Mouse (Mus musculus) ES-E14 (cell line): ENCODE measurements around the gene Pid1. TPM values are rescaled to one million over a fixed set of nuclear protein-coding genes. Genes with fewer than 3 reads are reported as not detected.

Experiments
- DNase-seq: peaks from one replicate; pipeline ENCODE4 v3.0.0-alpha.2; 2013; ENCODE audit warnings: low read depth, low spot score
- H3K27ac ChIP-seq: 2 replicates; pipeline ENCODE4 v1.5.1; 2012; ENCODE audit warnings: low read depth, mild to moderate bottlenecking, low read length, moderate library complexity, mixed read lengths; ENCODE audit not compliant: poor library complexity, insufficient read depth, severe bottlenecking
- H3K36me3 ChIP-seq: 2 replicates; pipeline ENCODE4 v1.6.1; 2012; ENCODE audit warnings: mild to moderate bottlenecking, low read length, moderate library complexity, mixed read lengths; ENCODE audit not compliant: control insufficient read depth, poor library complexity, insufficient read depth, severe bottlenecking
- H3K4me1 ChIP-seq, 2 experiments: fragments of 150-350 bp in 1 of 2; sonication (generic) in 1 of 2; 2 replicates each; pipeline ENCODE4 v1.6.1; 2012; ENCODE audit warnings: low read length in 2 of 2, mild to moderate bottlenecking in 1 of 2, mixed read lengths in 1 of 2; ENCODE audit not compliant: control insufficient read depth in 2 of 2, insufficient read depth in 2 of 2, poor library complexity in 1 of 2
- H3K4me3 ChIP-seq, 2 experiments: fragments of 150-350 bp in 1 of 2; sonication (generic) in 1 of 2; 2 replicates each; pipeline ENCODE4 v1.5.1; 2012; ENCODE audit warnings: low read length in 2 of 2, low read depth in 1 of 2, mild to moderate bottlenecking in 1 of 2, mixed read lengths in 1 of 2; ENCODE audit not compliant: insufficient read depth in 1 of 2, poor library complexity in 1 of 2, severe bottlenecking in 1 of 2
- H3K9ac ChIP-seq: 2 replicates; pipeline ENCODE4 v1.6.1; 2012; ENCODE audit warnings: low read depth, mild to moderate bottlenecking, low read length, mixed read lengths; ENCODE audit not compliant: poor library complexity, insufficient read depth, severe bottlenecking
- H3K9me3 ChIP-seq: fragments of 150-350 bp; sonication (generic); 2 replicates; pipeline ENCODE4 v1.6.1; 2012; ENCODE audit warnings: low read depth, mild to moderate bottlenecking, low read length; ENCODE audit not compliant: control insufficient read depth, insufficient read depth
- CHD2 ChIP-seq: IDR thresholded peaks from 2 replicates; pipeline ENCODE4 v1.6.1; 2014; ENCODE audit warnings: mild to moderate bottlenecking, low read depth, low read length, inconsistent platforms
- HCFC1 ChIP-seq: IDR thresholded peaks from 2 replicates; pipeline ENCODE4 v1.6.1; 2012; ENCODE audit warnings: low read length, inconsistent platforms, borderline replicate concordance; ENCODE audit not compliant: insufficient read depth
- MAFK ChIP-seq: IDR thresholded peaks from 2 replicates; pipeline ENCODE4 v1.6.1; 2014; ENCODE audit warnings: mild to moderate bottlenecking, low read depth, low read length, inconsistent platforms; ENCODE audit not compliant: insufficient read depth
- ZC3H11A ChIP-seq: IDR thresholded peaks from 2 replicates; pipeline ENCODE4 v1.6.1; 2012; ENCODE audit warnings: low read depth, mild to moderate bottlenecking, inconsistent platforms, low read length, borderline replicate concordance
- ZNF384 ChIP-seq: IDR thresholded peaks from 2 replicates; pipeline ENCODE4 v1.6.1; 2012; ENCODE audit warnings: low read depth, low read length, inconsistent platforms
- in situ Hi-C, 2 experiments: fragments of 600-800 bp; cut with MboI; formaldehyde crosslinking; loops; one replicate each; pipeline ENCODE4 v1.15.1; 2025; ENCODE audit warnings: low sequenced_read_pairs in 2 of 2, inconsistent platforms in 1 of 2; ENCODE audit not compliant: unreplicated experiment in 2 of 2
- total RNA-seq: library from RNA; depleted of rRNA; stranded (reverse); fragments of 300-350 nt; gene quantifications from 2 replicates; pipeline ENCODE4 v1.2.3, GENCODE M21; 2012

The Pid1 gene
- total RNA-seq, 1 experiment: 13.3 TPM

DNA sequence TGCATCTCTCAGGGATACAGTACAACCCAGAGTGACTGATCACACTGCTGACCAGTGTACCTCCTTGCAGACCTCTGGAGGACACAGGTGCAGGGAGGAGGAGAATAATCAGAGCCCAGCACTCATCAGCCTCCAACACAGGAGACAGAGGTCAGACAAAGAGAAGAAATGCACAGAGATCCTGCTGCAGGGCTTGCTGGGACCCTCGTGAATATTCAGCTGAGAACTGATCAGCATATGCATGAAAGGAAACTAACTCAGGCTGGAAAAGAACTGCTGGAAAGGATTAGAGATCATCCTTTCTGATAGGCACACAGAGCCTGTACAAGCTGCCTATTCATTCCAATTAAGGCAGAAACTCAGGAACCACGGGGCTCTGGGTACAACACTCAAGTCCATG, 186.9 kb downstream of the Pid1 start:
- Histone ChIP-seq H3K9me3 (no peaks in the 10 kb centered on the region), H3K4me3 (no peak overlapping the region), H3K9ac (no peak overlapping the region), H3K4me1 (no peaks in the 10 kb centered on the region), H3K36me3 (no peaks in the 10 kb centered on the region), H3K27ac (no peak overlapping the region)
- TF ChIP-seq ZNF384: no peak
- no peak for TF ChIP-seq CHD2
- no peak for TF ChIP-seq MAFK
- no peak for TF ChIP-seq ZC3H11A
- TF ChIP-seq HCFC1: no peak
- DNase-seq: no peak
- in situ Hi-C loops: no loop called here

- in situ Hi-C loops: no loop called here
- H3K27ac ChIP-seq: no peak overlapping the region
- no peaks in the 10 kb centered on the region for H3K4me1 ChIP-seq
- no peak for TF ChIP-seq HCFC1
- TF ChIP-seq ZNF384: no peak
- no peak for TF ChIP-seq ZC3H11A
- no peaks in the 10 kb centered on the region for H3K9me3 ChIP-seq
- H3K36me3 ChIP-seq: no peaks in the 10 kb centered on the region
- H3K9ac ChIP-seq: no peak overlapping the region
- H3K4me3 ChIP-seq: no peak overlapping the region
- DNase-seq: no peak
Observed at GRCm38 (mm10) chr1:84172941-84173340, 191.0 kb downstream of the Pid1 start.

DNA sequence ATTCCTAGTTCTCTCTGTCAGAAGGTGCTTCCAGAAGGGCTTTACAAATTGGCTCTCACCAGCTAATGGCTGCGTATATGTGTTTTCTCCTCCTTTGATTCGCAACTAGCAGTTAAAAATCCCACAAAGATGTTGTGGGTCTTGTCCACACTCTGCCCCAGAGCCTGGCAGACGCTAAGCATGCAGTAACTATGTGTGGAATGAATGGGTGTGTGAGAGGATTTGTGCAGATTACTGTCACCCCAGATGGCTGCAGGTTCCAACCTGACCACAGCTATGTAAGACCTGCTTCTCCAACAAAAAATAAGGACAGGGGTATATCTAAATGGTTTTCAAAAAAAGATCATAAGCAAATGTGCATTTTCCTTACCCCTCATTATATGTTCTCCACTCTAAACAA, 206.2 kb downstream of the Pid1 start:
- H3K27ac ChIP-seq: no peak overlapping the region
- DNase-seq: no peak
- no peaks in the 10 kb centered on the region for H3K4me1 ChIP-seq
- in situ Hi-C loops: no loop called here
- H3K4me3 ChIP-seq: no peak overlapping the region
- no peaks in the 10 kb centered on the region for H3K9me3 ChIP-seq
- no peaks in the 10 kb centered on the region for H3K36me3 ChIP-seq
- no peak overlapping the region for H3K9ac ChIP-seq
- TF ChIP-seq MAFK (no peak), HCFC1 (no peak), ZNF384 (no peak), CHD2 (no peak), ZC3H11A (no peak)

- Histone ChIP-seq H3K4me1 (no peaks in the 10 kb centered on the region), H3K27ac (no peak overlapping the region), H3K36me3 (no peaks in the 10 kb centered on the region), H3K4me3 (no peak overlapping the region), H3K9ac (no peak overlapping the region), H3K9me3 (no peaks in the 10 kb centered on the region)
- no peak for DNase-seq
- in situ Hi-C loops: no loop called here
- TF ChIP-seq ZNF384 (no peak), CHD2 (no peak), MAFK (no peak), HCFC1 (no peak), ZC3H11A (no peak)
Observed at GRCm38 (mm10) chr1:84155585-84155930, 208.4 kb downstream of the Pid1 start.

GRCm38 (mm10) chr1:84154725-84155584, 209.0 kb downstream of the Pid1 start:
- no peak for DNase-seq

More at GRCm38 (mm10) chr1:84154725-84155584, 209.0 kb downstream of the Pid1 start:
- Histone ChIP-seq H3K4me1 (no peaks in the 10 kb centered on the region), H3K9ac (no peak overlapping the region), H3K4me3 (no peak overlapping the region), H3K9me3 (no peaks in the 10 kb centered on the region), H3K27ac (no peak overlapping the region), H3K36me3 (no peaks in the 10 kb centered on the region)
- TF ChIP-seq ZNF384: no peak
- TF ChIP-seq HCFC1: no peak
- no peak for TF ChIP-seq ZC3H11A
- no peak for TF ChIP-seq MAFK
- no peak for TF ChIP-seq CHD2
- in situ Hi-C loops: no loop called here
